8 mouse cellular contexts compared by ENCODE assay signal in genomic region chr12:100187756-100188430, GRCm38 (mm10). TPM values are rescaled to one million over a fixed set of nuclear protein-coding genes. Genes with fewer than 3 reads are reported as not detected.
DNase-seq lines count a peak whose midpoint lies in the region; ATAC-seq and TF ChIP-seq lines count a peak whose summit lies in the region.

No protein-coding gene starts in this region.

- peak overlapping the region; percentile 94 for H3K4me2 ChIP-seq in heart, embryonic 15.5 days
- H3K4me2 ChIP-seq in midbrain, embryonic 12.5 days (replicated peaks): peak overlapping the region; percentile 81

- H3K27me3 ChIP-seq in heart, embryonic 15.5 days: no peaks in the 10 kb centered on the region
- H3K27me3 ChIP-seq in midbrain, embryonic 12.5 days: no peaks in the 10 kb centered on the region

- DNase-seq in ovary, postnatal 10 days (ENCODE audit: low spot score): peak; percentile 34
- no peak for DNase-seq in ovary, postnatal 36 days (ENCODE audit: low spot score)
- peak; percentile 54 to 65 for DNase-seq in kidney, postnatal 36 days
- DNase-seq in right cerebral cortex, postnatal 25 days: no peak

- H3K4me3 ChIP-seq in bone marrow macrophage, adult 2 months (ENCODE audit: insufficient read depth, low read length): peak overlapping the region; percentile 65
- H3K4me3 ChIP-seq in heart, embryonic 15.5 days: peak overlapping the region; percentile 63
- H3K4me3 ChIP-seq in midbrain, embryonic 12.5 days: peak overlapping the region; percentile 53

- H3K27ac ChIP-seq in bone marrow macrophage, adult 2 months (ENCODE audit: insufficient read depth, low read depth, low read length): peak overlapping the region; percentile 58
- peak overlapping the region; percentile 97 for H3K27ac ChIP-seq in heart, embryonic 15.5 days
- H3K27ac ChIP-seq in midbrain, embryonic 12.5 days (replicated peaks): peak overlapping the region; percentile 98

- no peak for TF ChIP-seq CTCF in bone marrow macrophage, adult 2 months (IDR thresholded peaks at IDR 0.05; ENCODE audit: low read depth, low read length)

- no peak for ATAC-seq in heart, embryonic 15.5 days (replicated peaks; ENCODE audit: insufficient number of reproducible peaks, insufficient read depth, low FRiP score, low read depth)
- no peak for ATAC-seq in midbrain, embryonic 12.5 days (ENCODE audit: low FRiP score, low read depth)
- no peak for ATAC-seq in activated CD4-positive, CD25-positive, alpha-beta regulatory T cell, adult 4 months

- no peaks in the 10 kb centered on the region for H3K9me3 ChIP-seq in heart, embryonic 15.5 days (replicated peaks)
- H3K9me3 ChIP-seq in midbrain, embryonic 12.5 days: peaks cover 5% of the 10 kb centered on the region; the same call in 1 of the 2 replicates

- 2% methylated on average over 29 of the region's 29 CpGs for WGBS in heart, embryonic 15.5 days
- WGBS in midbrain, embryonic 12.5 days: 2% methylated on average over 29 of the region's 29 CpGs

- H3K36me3 ChIP-seq in heart, embryonic 15.5 days: no peaks in the 10 kb centered on the region
- no peaks in the 10 kb centered on the region for H3K36me3 ChIP-seq in midbrain, embryonic 12.5 days

- H3K4me1 ChIP-seq in bone marrow macrophage, adult 2 months (ENCODE audit: control insufficient read depth, insufficient read depth, low read length): peaks cover 28% of the 10 kb centered on the region
- peaks cover 10% of the 10 kb centered on the region; the same call in 1 of the 2 replicates for H3K4me1 ChIP-seq in heart, embryonic 15.5 days (replicated peaks)
- peaks cover 24% of the 10 kb centered on the region for H3K4me1 ChIP-seq in midbrain, embryonic 12.5 days

- H3K9ac ChIP-seq in heart, embryonic 15.5 days: peak overlapping the region; percentile 72
- peak overlapping the region; percentile 72 for H3K9ac ChIP-seq in midbrain, embryonic 12.5 days (replicated peaks)

- no peak for TF ChIP-seq POLR2A in bone marrow macrophage, adult 2 months (IDR thresholded peaks at IDR 0.05; ENCODE audit: borderline replicate concordance, low read depth, low read length)

RNA-seq across cellular contexts. Expression of gene Calm1, which starts 11.3 kb away (rescaled TPM):
- 735 and 768 TPM in 2 replicates for polyA plus RNA-seq in bone marrow macrophage, adult 2 months (2012; ENCODE audit: insufficient read depth, insufficient read length, missing spikeins)
- 731 and 759 TPM in 2 replicates for polyA plus RNA-seq in heart, embryonic 15.5 days (2015; fragmentation: Nextera tagmentation; extraction: Ambion mirVana)
- polyA plus RNA-seq in midbrain, embryonic 12.5 days (2016; fragmentation: Nextera tagmentation; extraction: Ambion mirVana): 1,734 and 1,740 TPM in 2 replicates
- 1,000 to 10,000 TPM; 1,514 to 2,306 TPM for polyA plus RNA-seq in activated CD4-positive, CD25-positive, alpha-beta regulatory T cell, adult 4 months (2017; shearing (Covaris generic))

RNA-seq across cellular contexts. Expression of gene Nrde2, which starts 28.4 kb away (rescaled TPM):
- polyA plus RNA-seq in bone marrow macrophage, adult 2 months (2012; ENCODE audit: insufficient read depth, insufficient read length, missing spikeins): 17.7 and 18.0 TPM in 2 replicates
- polyA plus RNA-seq in heart, embryonic 15.5 days (2015; fragmentation: Nextera tagmentation; extraction: Ambion mirVana): 7.6 and 9.0 TPM in 2 replicates
- 14.9 and 15.4 TPM in 2 replicates for polyA plus RNA-seq in midbrain, embryonic 12.5 days (2016; fragmentation: Nextera tagmentation; extraction: Ambion mirVana)
- 10 to 100 TPM; 13.0 to 15.3 TPM for polyA plus RNA-seq in activated CD4-positive, CD25-positive, alpha-beta regulatory T cell, adult 4 months (2017; shearing (Covaris generic))

Comparison
In these comparisons a context has a peak if more than half of its experiments do, and no peak if none do; other contexts are left out.
1. DNase-seq: peak in ovary, postnatal 10 days (single experiment) and kidney, postnatal 36 days (2 of 2); none in ovary, postnatal 36 days (single experiment) and right cerebral cortex, postnatal 25 days (single experiment).
2. Peak in every context shown above with its lines, with median percentiles within 50 percentile points of each other: H3K27ac ChIP-seq and H3K4me3 ChIP-seq.